Mouse (Mus musculus) heart, adult 18-20 months (tissue): ENCODE measurements around the gene Zfp266. TPM values are rescaled to one million over a fixed set of nuclear protein-coding genes. Genes with fewer than 3 reads are reported as not detected.
"Not testable (repeated sequence)": the region's sequence is repeated elsewhere in the genome, so short reads cannot be mapped to it uniquely, and the experiment has no call there.

ENCODE experiments used
- DNase-seq, 2 experiments: peaks; one replicate each; pipeline ENCODE4 v3.0.0; 2021 to 2022; ENCODE audit warnings: mixed read lengths in 1 of 2
- long read RNA-seq, 2 experiments: library from polyadenylated mRNA; stranded (forward); transcript quantifications; one replicate each; pipeline ENCODE4 v2.0.0; 2021
- total RNA-seq, 2 experiments: library from RNA; stranded (reverse); gene quantifications; 2 replicates each; pipeline ENCODE4 v1.2.3; 2021

The Zfp266 gene
- total RNA-seq: 10 to 100 TPM; 23.9 to 24.7 TPM
- long read RNA-seq, experiment 1, full-length matches to known transcripts: 4 of 11 reads
- long read RNA-seq, experiment 1, partial matches to known transcripts: 0 of 11 reads
- long read RNA-seq, experiment 1, other reads (novel, unspliced or antisense): 7 of 11 reads
- long read RNA-seq, experiment 2, full-length matches to known transcripts: 1 of 2 reads
- long read RNA-seq, experiment 2, partial matches to known transcripts: 0 of 2 reads
- long read RNA-seq, experiment 2, other reads (novel, unspliced or antisense): 1 of 2 reads

- DNase-seq: peak; percentile 93 to 96
Measured at GRCm38 (mm10) chr9:20521306-20521957, at the start of gene Zfp266. Gene Zfp266 (minus strand): TSS chr9:20521417.

GRCm38 (mm10) chr9:20565326-20566030 lies 44.3 kb upstream of the Zfp266 start:
- not testable (repeated sequence) for DNase-seq

- DNase-seq: no peak
Measured at GRCm38 (mm10) chr9:20562177-20562576, 41.0 kb upstream of the Zfp266 start.

- DNase-seq: no peak
Measured at GRCm38 (mm10) chr9:20552698-20553097, 31.5 kb upstream of the Zfp266 start.

- DNase-seq: peak; percentile 5 to 45
Measured at GRCm38 (mm10) chr9:20551781-20552275, 30.6 kb upstream of the Zfp266 start.

- peak; percentile 52 to 62 for DNase-seq
Measured at GRCm38 (mm10) chr9:20545151-20545550, 23.9 kb upstream of the Zfp266 start.

GRCm38 (mm10) chr9:20544070-20544821 lies 23.0 kb upstream of the Zfp266 start:
- DNase-seq: peak; percentile 85 to 89

GRCm38 (mm10) chr9:20543496-20543895 lies 22.3 kb upstream of the Zfp266 start:
- DNase-seq: peak in 1 of 2 experiments; percentile 12

GRCm38 (mm10) chr9:20536598-20536997 lies 15.4 kb upstream of the Zfp266 start:
- no peak for DNase-seq

- no peak for DNase-seq
Measured at GRCm38 (mm10) chr9:20534326-20534926, 13.2 kb upstream of the Zfp266 start.

- DNase-seq: peak in 1 of 2 experiments; percentile 14
Measured at GRCm38 (mm10) chr9:20520531-20521210, 546 bp downstream of the Zfp266 start.

GRCm38 (mm10) chr9:20519949-20520348 lies 1.3 kb downstream of the Zfp266 start:
- no peak for DNase-seq

- no peak for DNase-seq
Measured at GRCm38 (mm10) chr9:20518708-20519107, 2.5 kb downstream of the Zfp266 start.

- no peak for DNase-seq
Measured at GRCm38 (mm10) chr9:20517727-20518126, 3.5 kb downstream of the Zfp266 start.

- DNase-seq: peak in 1 of 2 experiments; percentile 27
Measured at GRCm38 (mm10) chr9:20514016-20514415, 7.2 kb downstream of the Zfp266 start.

- no peak for DNase-seq
Measured at GRCm38 (mm10) chr9:20512714-20513113, 8.5 kb downstream of the Zfp266 start.

GRCm38 (mm10) chr9:20511645-20512044 lies 9.6 kb downstream of the Zfp266 start:
- DNase-seq: no peak

- DNase-seq: no peak
Measured at GRCm38 (mm10) chr9:20510346-20510745, 10.9 kb downstream of the Zfp266 start.

- DNase-seq: no peak
Measured at GRCm38 (mm10) chr9:20509676-20510075, 11.5 kb downstream of the Zfp266 start.

GRCm38 (mm10) chr9:20504801-20505200 lies 16.4 kb downstream of the Zfp266 start:
- DNase-seq: no peak

GRCm38 (mm10) chr9:20493281-20493680 lies 27.9 kb downstream of the Zfp266 start:
- no peak for DNase-seq
